Mouse (Mus musculus): ENCODE results near the gene Polr1e. TPM values are rescaled to one million over a fixed set of nuclear protein-coding genes. Genes with fewer than 3 reads are reported as not detected.
"Not testable (repeated sequence)": the region's sequence is repeated elsewhere in the genome, so short reads cannot be mapped to it uniquely, and the experiment has no call there.

Gene Polr1e
- polyA plus RNA-seq, 1 experiment from 2014 or later: 40.9 TPM

DNA sequence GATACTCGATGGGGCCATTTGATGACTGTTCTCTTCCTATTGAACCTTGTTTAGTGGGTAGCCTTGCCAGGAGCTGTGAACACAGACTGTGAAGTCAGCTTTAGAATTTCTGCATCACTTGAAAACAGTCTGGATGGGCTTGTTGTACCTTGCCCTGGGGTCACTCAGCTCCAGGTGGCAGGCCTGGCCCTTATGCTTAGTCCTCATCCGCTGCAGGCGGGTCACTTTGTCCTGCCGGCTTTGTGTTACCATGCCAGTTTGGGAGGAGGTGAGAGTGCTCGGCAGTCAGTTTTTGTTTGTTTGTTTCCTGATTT, 36.5 kb upstream of the Polr1e start:
- peaks cover 45% of the 10 kb centered on the region for H3K4me1 ChIP-seq
- peak overlapping the region; percentile 91 for H3K4me2 ChIP-seq
- H3K4me3 ChIP-seq (replicated peaks): peak overlapping the region; percentile 79
- H3K27me3 ChIP-seq: no peaks in the 10 kb centered on the region
- 22% methylated on average over 5 of the region's 5 CpGs for WGBS
- H3K36me3 ChIP-seq: peaks cover 29% of the 10 kb centered on the region
- H3K9me3 ChIP-seq (replicated peaks): no peaks in the 10 kb centered on the region
- H3K9ac ChIP-seq: peak overlapping the region; percentile 80
- peak overlapping the region; percentile 89 for H3K27ac ChIP-seq
- ATAC-seq (replicated peaks; ENCODE audit: low FRiP score): no peak

DNA sequence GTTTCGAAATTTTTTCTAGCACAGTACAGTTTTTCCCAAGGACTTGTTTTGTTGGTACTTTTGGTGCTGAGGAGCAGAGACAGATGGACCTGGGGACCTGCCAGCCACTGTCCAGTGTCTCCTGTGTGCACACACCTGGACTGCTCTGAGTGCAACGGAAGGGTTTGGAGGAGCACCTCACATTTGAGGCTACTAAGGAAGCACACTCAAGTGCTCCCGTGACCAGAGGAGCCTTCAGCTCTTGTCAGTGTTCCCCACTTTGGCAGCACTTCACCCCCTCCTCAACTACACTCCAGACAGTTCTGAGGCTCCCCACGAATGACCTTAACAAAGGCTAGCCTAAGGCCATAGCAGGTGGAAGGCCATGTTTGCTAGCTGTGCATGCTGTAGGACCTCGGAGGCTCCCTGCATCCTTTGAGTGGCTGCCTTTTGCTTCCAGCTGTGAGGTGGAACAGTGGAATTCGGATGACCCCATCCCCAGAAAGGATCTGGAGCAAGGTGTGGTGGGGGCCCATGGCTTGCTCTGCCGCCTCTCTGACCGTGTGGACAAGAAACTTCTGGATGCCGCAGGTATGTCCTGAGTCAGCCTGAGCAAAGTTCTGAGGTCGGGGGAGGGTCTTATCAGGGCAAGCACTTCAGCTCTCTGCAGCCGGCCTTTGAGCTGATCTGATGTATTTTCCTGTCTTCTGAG, 35.8 kb upstream of the Polr1e start:
- Histone ChIP-seq H3K4me3 (replicated peaks) (peak overlapping the region; percentile 79), H3K27ac (no peak overlapping the region)
- no peak for ATAC-seq (replicated peaks; ENCODE audit: low FRiP score)

DNA sequence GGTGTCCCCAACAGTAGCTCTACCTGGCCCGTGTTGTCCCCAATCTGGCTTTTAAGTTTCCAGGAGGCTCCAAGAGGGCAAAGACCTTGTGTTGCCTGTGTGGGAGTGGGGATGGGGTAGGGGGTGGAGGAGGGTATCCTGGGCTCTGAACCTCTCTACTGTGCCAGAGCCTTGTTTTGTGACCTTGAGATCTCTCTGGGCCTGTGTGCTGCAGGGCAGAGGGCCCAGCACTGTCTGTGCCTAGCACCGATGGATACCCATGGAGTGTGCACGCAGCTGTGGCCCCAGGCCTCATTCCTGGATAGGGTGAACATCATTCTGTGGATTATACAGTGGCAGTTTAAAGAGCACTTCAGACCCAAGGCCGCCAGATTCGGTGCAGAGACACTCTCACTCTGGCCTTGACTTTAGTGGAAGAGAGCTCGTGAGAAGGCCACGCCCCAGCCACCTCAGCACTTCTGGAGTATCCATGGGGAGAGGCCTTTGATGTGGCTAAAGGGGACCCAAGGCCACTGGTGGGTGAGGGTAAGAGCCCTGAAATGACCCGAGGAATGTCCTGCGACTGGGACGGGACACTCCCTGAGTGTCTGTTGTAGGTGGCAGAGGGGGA, 35.1 kb upstream of the Polr1e start:
- Histone ChIP-seq H3K27ac (no peak overlapping the region), H3K4me3 (replicated peaks) (0 out of 2 replicates have a peak overlapping the region, but pooled peaks have one; percentile 7)
- no peak for ATAC-seq (replicated peaks; ENCODE audit: low FRiP score)

More for the DNA sequence above, 35.8 kb upstream of the Polr1e start:
- peaks cover 45% of the 10 kb centered on the region for H3K4me1 ChIP-seq
- 76% methylated on average over 11 of the region's 11 CpGs for WGBS
- H3K9ac ChIP-seq: no peak overlapping the region
- peak overlapping the region; percentile 91 for H3K4me2 ChIP-seq
- H3K27me3 ChIP-seq: no peaks in the 10 kb centered on the region
- H3K36me3 ChIP-seq: peaks cover 35% of the 10 kb centered on the region
- H3K9me3 ChIP-seq (replicated peaks): no peaks in the 10 kb centered on the region

DNA sequence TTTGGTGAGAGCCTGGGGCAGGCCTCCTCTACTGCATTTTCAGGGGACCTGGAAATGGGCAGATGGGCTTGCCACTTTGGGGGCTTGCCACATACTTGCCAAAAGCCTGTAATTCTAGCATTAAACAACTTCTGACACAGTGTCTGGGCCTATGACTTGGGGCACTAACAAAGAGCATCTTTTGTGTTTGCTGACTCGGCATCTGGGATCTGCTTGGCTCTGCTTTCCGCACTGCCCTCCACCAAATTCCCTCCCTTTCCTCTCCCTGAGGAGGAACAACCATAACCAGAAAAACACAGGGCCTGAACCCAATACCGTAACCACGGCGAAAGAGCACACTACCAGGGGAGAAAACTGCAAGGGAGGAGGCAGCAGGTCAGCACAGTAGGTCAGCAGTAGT, 27.8 kb upstream of the Polr1e start:
- Histone ChIP-seq H3K36me3 (peaks cover 84% of the 10 kb centered on the region), H3K27me3 (no peaks in the 10 kb centered on the region), H3K9ac (no peak overlapping the region), H3K27ac (no peak overlapping the region), H3K4me1 (no peaks in the 10 kb centered on the region), H3K4me2 (no peak overlapping the region), H3K4me3 (replicated peaks) (no peak overlapping the region), H3K9me3 (replicated peaks) (no peaks in the 10 kb centered on the region)
- no peak for ATAC-seq (replicated peaks; ENCODE audit: low FRiP score)
- WGBS: 85% methylated on average over 5 of the region's 5 CpGs

More for the DNA sequence above, 35.1 kb upstream of the Polr1e start:
- H3K9me3 ChIP-seq (replicated peaks): no peaks in the 10 kb centered on the region
- H3K27me3 ChIP-seq: no peaks in the 10 kb centered on the region
- 77% methylated on average over 10 of the region's 10 CpGs for WGBS
- peaks cover 41% of the 10 kb centered on the region for H3K36me3 ChIP-seq
- H3K4me2 ChIP-seq: peak overlapping the region; percentile 91
- no peak overlapping the region for H3K9ac ChIP-seq
- peaks cover 45% of the 10 kb centered on the region for H3K4me1 ChIP-seq

DNA sequence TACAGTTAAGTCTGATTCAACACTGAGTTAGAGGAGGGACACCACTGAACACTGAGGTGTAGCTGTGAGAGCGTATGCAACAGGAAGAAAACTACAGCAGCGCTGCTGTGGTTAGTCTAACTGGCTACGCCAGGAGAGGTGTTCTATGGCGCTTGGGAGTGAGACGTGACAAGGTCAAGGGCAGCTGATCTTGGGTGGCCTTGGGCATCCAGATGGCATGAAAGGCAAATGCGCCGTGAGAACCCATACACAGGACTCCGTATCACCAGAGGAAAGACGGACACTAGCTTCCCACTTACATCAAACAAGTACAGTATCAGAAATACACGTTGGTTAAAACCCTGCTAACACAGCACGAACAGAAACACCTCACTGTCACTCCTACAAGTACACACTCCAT, 26.1 kb upstream of the Polr1e start:
- H3K36me3 ChIP-seq: peaks cover 69% of the 10 kb centered on the region
- H3K4me1 ChIP-seq; H3K27ac ChIP-seq; ATAC-seq (replicated peaks; ENCODE audit: low FRiP score); H3K9me3 ChIP-seq (replicated peaks); H3K4me2 ChIP-seq; H3K4me3 ChIP-seq (replicated peaks); H3K9ac ChIP-seq; H3K27me3 ChIP-seq: not testable (repeated sequence)
- WGBS: 87% methylated on average over 11 of the region's 11 CpGs

DNA sequence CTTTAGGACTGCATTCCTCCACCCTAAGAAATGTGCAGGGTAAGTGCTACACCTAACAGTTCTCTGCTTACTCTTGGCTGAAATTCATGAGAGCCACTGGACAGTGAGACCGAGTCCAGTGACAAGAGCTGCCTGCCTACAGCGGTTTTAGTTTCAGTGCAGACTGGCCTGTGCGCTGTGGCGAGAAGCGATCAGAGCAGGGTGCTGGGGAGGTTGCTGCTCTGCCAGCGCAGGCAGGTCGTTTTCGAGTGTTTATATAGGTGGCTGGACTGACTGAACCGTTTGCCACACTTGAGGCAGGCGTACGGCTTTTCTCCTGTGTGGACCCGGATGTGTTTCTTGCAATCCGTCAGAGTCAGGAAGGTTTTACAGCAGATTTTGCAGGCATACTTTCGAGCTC, 25.2 kb upstream of the Polr1e start:
- not testable (repeated sequence) for H3K27me3 ChIP-seq; H3K4me3 ChIP-seq (replicated peaks); H3K4me1 ChIP-seq; H3K27ac ChIP-seq; H3K4me2 ChIP-seq; H3K9me3 ChIP-seq (replicated peaks); H3K9ac ChIP-seq
- H3K36me3 ChIP-seq: peaks cover 60% of the 10 kb centered on the region
- peak; percentile 41; the same call in 1 of the 2 replicates for ATAC-seq (replicated peaks; ENCODE audit: low FRiP score)
- WGBS: 52% methylated on average over 14 of the region's 14 CpGs

DNA sequence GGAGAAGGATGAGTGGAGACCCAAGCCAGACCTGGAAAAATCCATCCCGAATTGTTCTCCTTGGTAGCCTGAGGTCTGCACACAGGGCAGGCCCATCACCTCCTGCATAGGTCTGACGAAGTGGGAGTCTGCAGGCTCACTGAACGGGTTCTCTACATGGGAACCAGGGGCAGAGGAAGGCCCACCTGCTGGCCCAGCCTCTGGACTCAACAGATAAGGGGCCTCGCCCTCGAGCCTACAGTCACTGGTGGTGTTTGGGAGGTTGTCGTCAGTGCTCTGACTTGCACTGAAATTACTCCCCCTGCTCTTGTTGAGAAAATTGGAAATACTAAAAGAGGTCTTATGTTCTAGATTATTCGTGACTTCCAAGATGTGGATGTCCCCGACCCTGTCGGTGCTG, 24.5 kb upstream of the Polr1e start:
- no peak overlapping the region for H3K4me2 ChIP-seq
- H3K9me3 ChIP-seq (replicated peaks): no peaks in the 10 kb centered on the region
- ATAC-seq (replicated peaks; ENCODE audit: low FRiP score): no peak
- H3K4me3 ChIP-seq (replicated peaks): no peak overlapping the region
- H3K4me1 ChIP-seq: no peaks in the 10 kb centered on the region
- no peak overlapping the region for H3K27ac ChIP-seq
- peaks cover 53% of the 10 kb centered on the region for H3K36me3 ChIP-seq
- WGBS: 93% methylated on average over 9 of the region's 9 CpGs
- no peak overlapping the region for H3K9ac ChIP-seq
- no peaks in the 10 kb centered on the region for H3K27me3 ChIP-seq

DNA sequence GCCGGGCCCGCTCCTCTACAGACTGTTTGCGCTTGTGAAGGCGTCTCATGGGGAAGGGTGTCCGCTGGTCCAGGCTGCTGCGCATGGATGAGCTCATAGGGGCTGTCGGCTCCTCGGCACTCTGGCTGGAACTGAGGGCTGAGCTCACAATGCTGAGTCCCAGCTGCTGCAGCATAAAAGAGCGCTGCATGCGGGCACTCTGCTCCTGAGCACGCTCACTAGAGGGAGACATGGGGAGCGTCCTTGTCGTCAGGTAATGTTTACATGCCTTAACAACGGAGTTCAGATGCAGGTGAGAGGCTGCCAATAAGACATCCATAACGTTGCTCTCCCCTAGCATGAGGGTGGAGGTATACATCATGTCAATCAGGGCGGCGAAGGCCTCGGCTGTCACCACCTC, 23.6 kb upstream of the Polr1e start:
- Histone ChIP-seq H3K4me3 (replicated peaks) (no peak overlapping the region), H3K27me3 (no peaks in the 10 kb centered on the region), H3K4me2 (no peak overlapping the region), H3K4me1 (no peaks in the 10 kb centered on the region), H3K36me3 (peaks cover 44% of the 10 kb centered on the region), H3K9ac (no peak overlapping the region), H3K9me3 (replicated peaks) (no peaks in the 10 kb centered on the region), H3K27ac (no peak overlapping the region)
- no peak for ATAC-seq (replicated peaks; ENCODE audit: low FRiP score)
- 80% methylated on average over 18 of the region's 18 CpGs for whole genome bisulfite sequencing

DNA sequence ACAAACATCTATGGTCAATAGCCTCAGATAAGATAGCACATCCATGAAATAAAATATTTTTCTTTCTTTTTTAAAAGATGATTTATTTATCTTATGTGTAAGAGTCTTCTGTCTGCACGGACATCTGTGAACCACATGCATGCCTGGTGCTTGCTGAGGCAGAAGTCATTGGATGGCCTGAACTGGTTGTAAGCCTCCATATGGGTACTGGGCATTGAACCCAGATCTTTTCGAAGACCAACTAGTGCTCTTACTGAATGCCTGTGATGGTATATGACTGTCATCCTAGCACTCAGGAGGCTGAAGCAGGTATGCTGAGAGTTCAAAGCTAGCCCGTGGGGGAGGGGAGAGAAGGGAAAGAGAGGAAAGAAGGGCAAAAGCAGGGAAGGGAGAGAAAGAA, 20.3 kb upstream of the Polr1e start:
- 73% methylated on average over 3 of the region's 3 CpGs for WGBS
- Histone ChIP-seq H3K36me3 (peaks cover 18% of the 10 kb centered on the region), H3K27ac (no peak overlapping the region), H3K4me3 (replicated peaks) (no peak overlapping the region), H3K27me3 (no peaks in the 10 kb centered on the region), H3K4me1 (no peaks in the 10 kb centered on the region), H3K4me2 (no peak overlapping the region), H3K9ac (no peak overlapping the region), H3K9me3 (replicated peaks) (no peaks in the 10 kb centered on the region)
- no peak for ATAC-seq (replicated peaks; ENCODE audit: low FRiP score)

DNA sequence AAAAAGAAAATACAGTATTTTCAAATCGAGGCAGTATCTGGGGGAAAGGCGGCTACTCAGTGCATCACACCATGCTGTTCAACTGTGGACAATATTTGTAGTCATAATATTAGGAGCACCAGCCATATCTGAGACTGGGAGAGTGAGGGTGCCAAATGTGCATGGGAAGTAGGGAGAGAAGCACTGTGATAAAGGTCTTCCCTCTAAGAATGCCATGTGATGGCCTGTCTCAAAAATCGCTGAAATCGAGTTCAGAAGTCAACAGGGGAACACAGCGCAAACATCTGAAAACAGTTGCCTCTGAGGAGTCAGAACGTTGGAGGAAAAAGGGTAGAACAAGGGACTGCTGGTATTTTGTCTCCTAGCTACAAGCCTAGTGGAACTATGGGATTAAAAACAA, 18.4 kb upstream of the Polr1e start:
- 88% methylated on average over 6 of the region's 6 CpGs for WGBS
- H3K27me3 ChIP-seq: no peaks in the 10 kb centered on the region
- H3K4me1 ChIP-seq: no peaks in the 10 kb centered on the region
- no peak overlapping the region for H3K4me3 ChIP-seq (replicated peaks)
- H3K4me2 ChIP-seq: no peak overlapping the region
- no peak for ATAC-seq (replicated peaks; ENCODE audit: low FRiP score)
- H3K36me3 ChIP-seq: peaks cover 5% of the 10 kb centered on the region
- H3K9ac ChIP-seq: no peak overlapping the region
- no peak overlapping the region for H3K27ac ChIP-seq
- no peaks in the 10 kb centered on the region for H3K9me3 ChIP-seq (replicated peaks)

DNA sequence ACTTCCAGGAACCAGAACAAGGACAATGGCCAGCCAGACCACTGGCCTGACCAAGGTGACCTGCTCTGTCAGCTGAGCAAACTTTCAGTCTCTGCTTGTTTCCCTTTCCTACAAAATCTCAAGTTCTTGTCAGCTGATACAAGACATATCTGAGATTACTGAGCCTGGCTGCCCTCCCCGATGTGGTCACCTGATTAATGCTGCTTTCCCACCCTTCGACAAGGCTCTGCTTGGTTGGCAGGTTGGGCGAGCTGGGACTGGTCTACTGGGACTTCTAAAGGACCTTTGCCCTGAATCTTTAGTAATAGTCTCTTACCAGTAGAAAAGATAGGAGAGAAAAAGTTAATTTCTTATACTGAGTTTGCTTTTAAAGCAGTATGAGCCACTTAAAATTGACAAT, 12.9 kb upstream of the Polr1e start:
- Histone ChIP-seq H3K27me3 (no peaks in the 10 kb centered on the region), H3K4me2 (no peak overlapping the region), H3K27ac (no peak overlapping the region), H3K9me3 (replicated peaks) (no peaks in the 10 kb centered on the region), H3K4me1 (peaks cover 9% of the 10 kb centered on the region), H3K4me3 (replicated peaks) (no peak overlapping the region), H3K9ac (no peak overlapping the region), H3K36me3 (0 out of 2 replicates have a peak, but pooled peaks cover 3% of the 10 kb centered on the region)
- 79% methylated on average over 3 of the region's 3 CpGs for WGBS
- ATAC-seq (replicated peaks; ENCODE audit: low FRiP score): no peak

DNA sequence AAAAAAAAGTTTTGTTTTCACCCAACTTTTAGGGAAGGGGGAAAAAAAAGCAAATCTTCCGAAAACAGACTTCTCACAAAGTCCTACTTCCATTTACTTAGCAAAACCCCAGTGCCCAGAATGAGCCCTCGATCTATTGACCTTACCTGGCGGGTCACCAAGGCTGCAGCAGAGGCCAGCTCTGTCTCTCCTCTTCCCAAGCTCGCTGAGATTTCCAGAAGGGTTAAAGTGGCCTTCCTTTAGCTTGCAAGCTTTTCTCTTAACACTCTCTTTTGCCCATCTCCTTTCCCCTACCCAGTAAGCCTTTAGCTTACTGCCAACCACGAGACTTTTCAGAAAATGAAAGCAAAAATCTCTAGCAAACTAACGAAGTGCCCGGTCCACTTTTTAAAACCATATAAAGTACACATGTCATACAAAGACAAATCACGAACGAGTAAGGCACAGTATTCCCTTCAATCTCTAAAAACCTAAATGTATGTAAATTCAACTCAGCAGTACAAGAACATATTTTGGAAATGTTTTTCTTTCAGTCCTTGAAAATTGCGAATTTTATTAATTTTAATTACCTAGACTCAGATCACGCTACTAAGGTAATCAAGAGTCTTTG, 7.5 kb upstream of the Polr1e start:
- H3K9ac ChIP-seq: peak overlapping the region; percentile 70
- H3K27me3 ChIP-seq: no peaks in the 10 kb centered on the region
- no peak for ATAC-seq (replicated peaks; ENCODE audit: low FRiP score)
- no peaks in the 10 kb centered on the region for H3K9me3 ChIP-seq (replicated peaks)
- peaks cover 23% of the 10 kb centered on the region for H3K4me1 ChIP-seq
- 8% methylated on average over 11 of the region's 11 CpGs for WGBS
- H3K36me3 ChIP-seq: no peaks in the 10 kb centered on the region
- peak overlapping the region; percentile 97 for H3K27ac ChIP-seq
- H3K4me2 ChIP-seq: peak overlapping the region; percentile 76
- peak overlapping the region; percentile 67 for H3K4me3 ChIP-seq (replicated peaks)
